Mouse (Mus musculus): ENCODE data around the gene Csf2ra.
"Not testable (repeated sequence)": the region's sequence is repeated elsewhere in the genome, so short reads cannot be mapped to it uniquely, and the experiment has no call there.

Gene Csf2ra

DNA sequence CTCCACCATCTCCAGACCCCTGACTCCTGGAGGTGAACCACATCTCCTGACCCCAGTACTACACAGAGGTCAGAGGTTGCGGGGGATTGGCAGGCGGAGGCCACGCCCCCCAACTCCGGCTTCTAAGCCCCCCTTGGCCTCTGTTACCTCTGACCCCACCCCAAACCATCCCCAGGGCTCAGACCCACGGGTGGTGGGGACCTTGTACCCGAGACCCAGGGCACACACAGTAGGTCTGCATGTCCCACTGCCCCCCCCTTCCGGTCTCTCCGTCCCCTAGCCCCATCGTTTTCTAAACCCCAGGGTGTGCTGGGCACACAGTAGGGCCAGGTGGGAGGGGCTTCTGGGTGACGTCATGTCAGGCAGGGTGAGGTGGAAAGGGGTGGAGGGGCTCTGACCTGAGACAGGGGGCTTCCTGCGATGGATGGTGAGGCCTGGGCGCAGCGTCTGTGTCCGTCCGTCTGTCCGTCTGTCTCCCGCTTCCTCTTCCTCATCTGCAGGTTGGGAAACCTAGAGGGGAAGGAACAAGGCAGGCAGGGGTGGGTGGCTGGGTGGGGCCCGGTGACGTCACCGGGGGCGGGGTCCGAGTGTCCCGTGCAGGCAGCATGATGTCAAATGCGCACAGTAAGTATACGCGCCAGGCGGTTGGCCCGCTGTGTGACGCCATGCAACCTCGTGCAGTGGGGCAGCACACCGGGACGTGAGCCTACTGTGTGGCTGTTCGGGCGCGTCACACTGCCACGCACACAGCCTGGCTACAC is at the start of gene Csf2ra:
Gene Csf2ra (minus strand): TSS at position 489 of the 761 bp plus-strand sequence.
- peak; percentile 26 for DNase-seq (ENCODE audit: low read depth)

DNA sequence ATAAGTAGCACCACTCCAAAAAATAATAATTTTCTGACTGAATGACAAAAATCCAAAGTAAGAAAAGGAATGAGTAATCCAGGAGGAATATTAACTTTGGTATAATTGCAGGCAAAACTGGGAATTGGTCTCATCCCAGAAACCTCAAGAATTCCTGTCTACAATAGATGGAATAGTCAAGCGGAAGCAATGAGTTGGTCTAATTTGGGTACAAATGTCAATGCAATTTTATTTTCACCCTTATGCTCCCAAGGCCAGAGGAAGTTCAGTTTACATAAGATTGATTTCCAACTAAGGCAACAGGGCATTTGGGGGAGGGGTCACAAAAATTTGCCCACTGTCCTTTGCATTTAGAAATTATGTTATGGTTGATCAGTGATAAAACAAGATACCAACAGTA is 47.2 kb upstream of the Csf2ra start:
- DNase-seq (ENCODE audit: low read depth): no peak

DNA sequence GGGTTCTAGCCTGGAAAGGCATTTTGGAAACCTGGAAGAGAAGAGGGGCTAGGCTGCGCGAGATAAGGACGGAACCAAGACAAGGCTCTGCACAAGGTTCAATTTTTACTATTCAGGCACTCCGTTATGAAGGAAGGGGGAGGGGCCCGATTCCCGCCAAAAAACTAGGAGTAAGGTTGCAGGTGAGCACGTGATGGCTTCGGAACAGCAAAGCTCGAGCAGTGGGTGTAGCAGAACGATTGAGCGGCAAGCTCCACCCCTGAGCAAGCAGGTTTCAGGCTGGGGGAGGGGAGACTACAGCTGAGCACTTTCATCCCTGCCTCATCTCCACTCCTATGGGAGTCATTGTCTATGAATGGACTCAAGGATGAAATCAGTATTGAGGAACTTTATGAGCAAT is 40.9 kb upstream of the Csf2ra start:
- DNase-seq (ENCODE audit: low read depth): not testable (repeated sequence)

DNA sequence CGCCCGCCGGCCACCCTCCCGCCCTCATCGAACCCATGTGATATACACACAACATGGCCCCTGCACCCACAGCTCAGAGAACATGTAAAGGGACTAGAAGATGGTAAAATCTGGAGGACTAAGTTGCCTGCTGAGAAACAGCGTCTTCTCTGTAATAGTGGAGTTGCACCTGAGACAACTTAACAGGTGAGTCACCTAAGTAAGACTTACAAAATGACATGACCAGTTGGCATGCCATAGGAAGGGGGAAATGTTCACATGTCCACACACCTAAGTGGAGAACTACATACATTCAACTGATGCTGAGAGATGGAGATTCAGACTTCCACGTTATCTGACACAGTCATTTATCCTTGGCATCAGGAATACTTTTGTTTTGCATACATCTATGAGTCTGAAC is 38.9 kb upstream of the Csf2ra start:
- peak; percentile 43 for DNase-seq (ENCODE audit: low read depth)

DNA sequence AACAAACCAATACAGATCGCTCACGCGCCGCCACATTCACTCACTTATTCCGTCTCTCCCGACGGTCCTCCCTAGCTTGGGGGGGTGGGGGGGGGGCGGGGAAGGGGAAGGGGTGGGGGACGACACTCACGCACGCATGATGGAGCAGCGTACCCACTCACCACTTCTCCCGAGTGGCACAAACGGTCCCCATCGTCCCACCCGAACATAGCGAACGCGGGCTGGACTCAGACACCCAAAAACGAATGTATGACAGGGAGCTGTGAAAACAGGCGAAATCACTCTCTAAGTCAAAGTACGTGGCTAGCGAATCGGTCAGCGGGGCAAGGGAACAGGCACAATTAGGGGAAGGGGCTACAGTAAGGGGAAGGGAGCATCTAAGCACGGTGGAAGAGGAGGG is 38.4 kb upstream of the Csf2ra start:
- DNase-seq (ENCODE audit: low read depth): peak; percentile 100

DNA sequence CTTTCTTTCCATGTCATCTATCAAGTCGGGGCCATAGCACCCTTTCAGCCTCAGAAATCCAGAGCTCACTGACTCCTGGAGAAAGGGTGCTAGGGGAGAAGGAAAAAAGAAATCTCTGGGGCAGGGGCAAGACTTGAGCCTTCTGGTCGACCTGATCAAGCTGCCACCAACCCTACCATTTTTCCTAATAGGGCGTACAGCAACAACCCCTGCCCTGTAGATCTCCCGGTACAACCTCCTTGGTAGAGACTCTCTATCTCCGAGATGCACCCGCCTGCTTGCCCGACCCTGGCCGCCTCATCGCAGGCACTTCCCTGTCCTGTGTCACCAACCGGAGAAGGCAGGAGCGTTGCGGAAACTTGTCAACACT is 38.0 kb upstream of the Csf2ra start:
- DNase-seq (ENCODE audit: low read depth): peak; percentile 74

DNA sequence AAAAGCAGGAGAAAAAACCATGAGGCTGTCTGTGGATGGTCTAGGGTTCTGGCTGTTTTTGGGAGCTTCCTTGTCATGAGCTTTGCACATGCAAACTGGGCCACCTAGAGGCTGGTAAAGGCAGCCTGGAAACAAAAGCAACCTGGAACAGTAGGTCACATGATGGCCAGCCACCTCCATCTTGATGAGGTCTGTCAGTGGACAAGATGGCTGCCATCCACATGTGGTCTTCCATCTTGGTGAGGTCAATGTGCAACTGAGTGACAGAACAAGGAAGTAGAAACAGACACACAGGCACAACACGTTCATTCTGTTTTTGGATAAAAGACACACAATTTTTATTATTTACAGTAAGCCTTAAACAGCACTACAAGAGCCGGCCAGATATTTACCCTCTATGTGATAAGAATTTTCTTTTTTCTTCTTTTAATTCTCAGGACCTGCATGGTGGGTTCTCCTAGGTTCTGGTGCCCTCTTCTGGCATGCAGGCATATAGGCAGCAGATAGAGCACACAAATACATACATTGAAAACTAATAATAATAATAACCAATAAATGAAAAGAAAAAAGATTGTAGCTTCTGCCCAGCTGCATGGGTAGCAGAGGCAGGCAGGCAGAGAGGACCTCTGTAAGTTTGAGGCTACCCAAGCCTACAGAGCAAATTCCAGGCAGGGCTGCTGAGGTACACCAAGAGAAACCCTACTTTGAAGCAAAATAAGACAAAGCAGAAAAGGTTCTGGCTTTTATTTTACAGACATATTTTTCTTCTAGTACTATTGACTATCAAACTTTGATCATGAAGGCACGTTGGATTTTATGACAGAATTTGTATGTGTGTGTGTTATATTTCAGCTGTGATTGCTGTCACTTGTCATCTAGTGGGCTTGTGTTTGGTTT is 37.4 kb upstream of the Csf2ra start:
- peak; percentile 88 for DNase-seq (ENCODE audit: low read depth)

DNA sequence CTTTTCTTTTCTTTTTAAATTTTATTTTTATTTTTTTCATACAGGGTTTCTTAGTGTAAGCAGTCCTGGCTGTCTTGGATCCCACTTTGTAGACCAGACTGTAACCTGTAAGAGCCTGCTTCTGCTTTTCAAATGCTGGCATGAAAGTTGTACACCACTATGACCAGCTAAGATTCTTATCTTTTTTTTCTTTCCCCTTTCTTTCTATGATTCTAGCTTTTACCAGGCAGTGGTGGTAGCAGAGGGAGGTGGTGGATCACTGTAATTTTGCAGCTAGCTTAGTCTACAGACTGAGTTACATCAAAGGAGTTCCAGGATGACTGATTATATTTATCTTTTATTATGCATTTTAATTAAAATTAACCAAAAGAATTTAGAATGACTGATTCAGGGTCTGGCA is 36.7 kb upstream of the Csf2ra start:
- no peak for DNase-seq (ENCODE audit: low read depth)

DNA sequence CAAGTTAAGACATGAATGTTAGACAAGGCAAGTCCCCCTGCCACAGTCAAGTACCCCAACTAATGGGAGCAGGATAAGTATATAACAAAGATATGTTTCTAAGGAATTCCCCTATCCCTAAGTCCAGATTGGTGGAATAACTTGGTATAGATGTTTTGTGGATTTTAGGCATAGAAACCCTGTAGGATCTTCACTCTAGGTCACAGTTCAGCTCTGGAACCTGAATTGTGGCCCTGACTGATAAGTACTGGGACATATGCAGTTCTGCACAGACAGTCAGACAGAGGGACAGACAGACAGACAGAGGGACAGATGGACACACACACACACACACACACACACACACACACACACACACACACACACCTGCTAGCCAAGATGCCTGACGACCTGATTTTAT is 36.0 kb upstream of the Csf2ra start:
- DNase-seq (ENCODE audit: low read depth): peak; percentile 63

DNA sequence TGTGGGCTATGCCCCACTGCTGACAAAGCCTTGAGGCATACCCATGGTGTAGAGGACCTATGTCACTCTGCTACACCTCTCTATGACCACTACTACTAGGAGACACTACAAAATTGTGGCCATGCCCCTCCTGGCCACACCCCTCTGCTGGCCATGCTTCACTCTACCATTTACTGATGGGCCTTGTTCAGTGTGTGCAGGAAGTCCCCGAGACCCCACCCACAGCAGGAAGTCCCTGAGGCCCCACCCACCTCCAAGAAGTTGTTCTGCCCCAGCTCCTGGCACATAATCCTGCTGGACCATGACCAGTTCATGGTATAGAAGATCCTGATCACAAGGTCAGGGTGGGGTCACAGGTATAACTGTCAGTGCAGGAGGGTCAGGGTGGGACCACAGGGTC is 33.0 kb upstream of the Csf2ra start:
- no peak for DNase-seq (ENCODE audit: low read depth)

DNA sequence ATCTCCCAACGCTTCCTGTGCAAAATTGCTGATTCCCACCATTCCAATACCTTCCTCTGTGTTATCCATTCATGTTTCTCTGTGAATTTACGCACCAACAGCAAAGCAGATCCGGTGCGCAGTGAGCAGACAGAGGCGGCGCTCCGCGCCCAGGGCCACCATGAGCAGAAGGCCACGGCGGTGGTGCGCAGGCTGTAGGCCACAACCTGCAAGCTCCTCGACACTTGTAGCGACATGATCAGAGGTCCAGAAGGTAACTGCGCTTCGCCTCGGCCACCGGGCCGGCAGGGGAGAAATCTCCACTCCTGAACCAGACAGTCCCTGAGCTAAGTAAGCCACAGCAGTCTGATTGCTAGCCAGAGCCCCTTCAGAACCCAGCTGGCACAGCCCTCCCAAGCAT is 29.5 kb upstream of the Csf2ra start:
- no peak for DNase-seq (ENCODE audit: low read depth)

DNA sequence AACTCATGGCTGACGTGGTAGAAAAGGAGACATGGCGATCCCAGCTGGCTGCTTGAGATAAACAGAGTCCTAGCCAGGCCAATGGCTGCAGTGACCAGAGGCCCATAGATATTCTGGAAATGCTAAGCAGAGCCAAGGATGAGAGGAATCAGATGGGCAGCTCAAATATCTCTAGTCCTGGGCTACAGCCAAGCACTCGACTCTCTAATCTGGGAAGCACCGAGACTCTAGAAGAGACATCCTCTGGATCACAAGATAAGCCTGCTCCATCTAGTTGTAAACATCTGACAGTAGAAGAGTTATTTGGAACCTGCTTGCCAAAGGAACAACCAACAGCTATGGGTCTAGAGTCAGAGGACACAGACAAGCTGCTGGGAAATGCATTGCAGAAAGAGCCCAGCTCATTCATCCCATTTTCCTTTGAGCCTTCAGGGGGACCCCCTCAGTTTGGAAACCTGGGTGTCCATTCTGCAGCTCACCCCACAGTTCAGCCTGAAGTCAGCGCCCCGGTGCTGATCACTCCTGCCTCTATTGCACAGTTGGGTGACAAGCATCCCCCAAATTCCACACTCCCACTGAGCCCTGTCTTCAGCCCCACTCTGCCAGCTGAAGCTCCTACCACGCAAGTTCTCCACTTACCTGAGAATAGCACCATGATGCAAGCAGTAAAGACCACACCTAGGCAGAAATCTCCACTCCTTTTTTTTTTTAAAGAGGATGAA is 28.1 kb upstream of the Csf2ra start:
- DNase-seq (ENCODE audit: low read depth): no peak

DNA sequence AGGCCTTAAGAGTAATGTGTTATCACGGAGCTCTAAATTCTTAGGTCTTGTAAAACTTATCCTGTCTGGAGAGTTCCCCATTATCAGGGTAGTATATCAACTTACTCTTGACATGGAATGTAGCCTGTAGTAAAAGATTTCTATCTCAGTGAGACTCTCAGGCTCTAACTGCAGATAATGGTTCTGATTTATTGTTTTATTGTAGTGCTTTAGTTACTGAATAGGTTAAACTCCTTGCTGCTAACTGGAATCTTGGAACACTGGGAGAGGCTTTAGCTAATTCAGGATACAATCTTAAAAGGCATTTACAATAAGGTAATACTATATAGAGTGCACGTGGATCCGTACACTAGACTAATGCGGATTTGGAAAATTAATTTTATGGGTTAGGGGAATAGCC is 19.1 kb upstream of the Csf2ra start:
- not testable (repeated sequence) for DNase-seq (ENCODE audit: low read depth)

DNA sequence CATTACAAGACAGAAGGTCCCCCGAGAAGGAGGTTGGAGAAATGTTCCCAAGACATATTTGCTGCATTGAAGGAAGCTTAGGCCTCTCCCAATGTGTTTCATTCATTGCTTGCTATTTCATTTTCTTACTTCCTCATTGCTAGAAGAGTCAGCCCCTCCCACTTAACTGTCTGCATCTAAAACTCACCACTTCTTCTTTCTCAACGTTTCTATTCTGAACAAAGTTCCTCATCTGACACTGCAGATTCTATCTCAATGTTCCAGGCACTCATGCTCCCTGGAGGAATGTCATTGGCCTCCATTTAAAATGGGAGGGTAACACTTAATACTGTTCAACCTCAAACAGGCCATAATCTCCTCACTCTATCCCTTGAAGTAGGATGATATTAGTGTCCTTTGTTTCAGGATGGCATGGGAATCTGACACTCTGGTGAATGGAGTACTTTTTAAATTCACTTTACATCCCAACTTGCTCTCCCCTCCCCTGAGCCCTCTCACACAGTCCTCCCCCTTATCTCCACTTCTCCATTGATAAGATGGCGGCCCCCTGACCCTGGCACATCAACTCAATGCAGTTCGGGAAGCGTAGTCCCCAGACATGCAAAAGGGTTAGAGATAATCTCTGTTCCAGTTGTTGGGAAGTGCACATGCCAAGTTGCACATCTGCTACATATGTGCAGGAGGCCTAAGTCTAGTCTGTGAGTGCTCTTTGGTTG is 16.6 kb upstream of the Csf2ra start:
- no peak for DNase-seq (ENCODE audit: low read depth)

DNA sequence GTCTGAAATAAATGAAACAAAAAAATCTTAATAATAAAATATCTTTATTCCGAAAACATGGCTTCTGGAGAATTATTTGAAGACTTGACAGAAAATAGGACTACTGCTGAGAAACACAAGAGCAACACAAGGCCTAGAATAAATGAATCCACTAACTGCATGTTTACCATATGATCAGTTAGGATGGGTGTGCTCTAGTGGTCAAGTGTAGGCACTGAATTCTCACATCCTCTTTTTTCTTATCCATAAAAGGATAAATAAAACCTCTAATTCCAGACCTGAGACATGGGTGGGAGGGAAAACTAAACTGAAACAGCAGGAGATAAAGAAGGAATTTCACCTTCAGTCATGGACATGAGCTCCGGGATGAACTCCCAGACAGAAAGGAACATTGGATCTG is 9.7 kb upstream of the Csf2ra start:
- no peak for DNase-seq (ENCODE audit: low read depth)

DNA sequence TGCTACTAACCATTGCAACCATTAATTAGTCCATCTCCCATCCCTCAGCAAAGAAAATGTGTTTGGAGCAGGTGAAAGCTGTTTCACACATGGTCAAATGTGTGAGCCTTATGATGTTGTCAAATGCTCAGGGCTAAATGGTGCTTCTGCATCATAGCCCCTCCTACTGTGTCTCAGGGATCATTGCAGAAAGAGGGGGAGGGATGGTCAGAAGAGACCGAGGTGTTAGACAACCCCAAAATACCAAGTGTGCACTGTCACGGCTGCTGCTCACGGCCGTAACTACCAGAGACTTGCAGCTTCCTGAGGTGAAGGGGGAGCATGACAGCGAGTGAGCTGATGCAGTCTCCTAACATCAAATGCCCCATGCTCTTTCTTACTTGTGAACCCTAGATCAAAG is 6.3 kb upstream of the Csf2ra start:
- DNase-seq (ENCODE audit: low read depth): no peak

DNA sequence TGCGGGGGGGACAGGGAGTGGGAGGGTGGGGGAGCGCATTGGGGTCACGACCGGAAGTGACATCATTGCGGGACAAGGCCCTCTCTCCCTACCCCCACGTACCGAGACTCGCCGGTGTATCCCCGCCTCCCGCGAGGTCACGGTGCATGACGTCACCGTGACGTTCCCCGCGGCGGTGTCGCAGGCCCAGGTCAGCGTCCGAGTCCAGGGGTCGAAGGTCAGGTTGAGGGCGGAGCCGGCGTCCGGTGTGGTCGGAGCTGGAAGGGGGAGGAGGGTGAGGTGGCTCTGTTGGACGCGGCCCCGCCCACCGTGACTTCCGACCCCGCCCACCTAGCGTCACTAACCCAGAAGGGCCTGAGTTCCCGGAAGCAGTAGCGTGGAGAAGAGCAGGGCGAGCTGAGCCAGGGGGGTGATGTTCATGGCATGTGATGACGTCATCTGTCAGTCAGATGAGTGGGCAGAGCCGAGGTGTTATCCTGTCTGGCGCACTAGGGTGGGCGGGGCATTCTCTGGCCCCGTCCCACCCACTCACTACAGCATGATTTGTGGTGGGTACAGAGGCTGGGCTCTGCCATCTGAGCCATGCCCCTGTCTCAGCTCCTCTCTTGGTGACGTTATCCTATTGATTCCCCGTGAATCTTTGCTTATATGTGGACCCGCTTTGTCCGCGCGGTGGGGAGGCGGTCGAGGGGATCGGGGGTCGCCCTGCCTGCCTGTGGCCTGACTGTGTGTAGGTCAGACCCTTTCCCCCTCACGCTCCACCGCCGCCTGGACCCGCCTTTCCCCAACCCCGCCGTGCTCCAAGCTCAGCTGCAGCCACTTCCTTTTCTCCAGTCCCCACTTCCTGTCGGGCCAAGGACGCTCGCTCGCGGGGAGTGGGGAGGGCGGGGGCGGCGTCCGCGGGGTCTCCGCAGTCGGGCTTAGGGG is 1.0 kb downstream of the Csf2ra start:
- DNase-seq (ENCODE audit: low read depth): peak; percentile 94

DNA sequence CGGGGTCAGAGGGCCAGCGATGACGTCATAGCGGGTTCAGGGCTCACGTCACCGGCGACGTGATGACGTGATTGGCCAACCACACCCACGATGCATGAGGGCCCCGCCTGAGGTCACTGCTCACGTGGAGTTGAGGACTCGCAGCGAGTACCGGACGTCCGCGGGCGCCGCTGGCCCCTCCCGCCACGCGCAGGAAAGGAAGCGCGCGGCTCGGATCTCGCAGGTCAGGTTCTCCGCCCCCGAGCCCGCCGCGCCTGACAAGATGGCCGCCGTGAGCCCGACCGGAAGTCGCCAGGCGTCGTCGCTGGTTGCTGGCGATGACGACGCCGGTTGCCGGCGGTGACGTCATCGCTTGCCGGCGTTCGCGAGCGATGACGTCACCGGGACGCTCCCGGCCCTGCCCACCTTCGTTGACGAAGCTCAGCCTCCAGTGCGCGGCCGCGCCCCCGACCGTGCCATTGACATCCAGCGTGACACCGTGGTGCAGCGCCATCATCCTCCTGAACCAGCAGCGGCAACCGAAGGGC is 1.8 kb downstream of the Csf2ra start:
- peak; percentile 90 for DNase-seq (ENCODE audit: low read depth)

DNA sequence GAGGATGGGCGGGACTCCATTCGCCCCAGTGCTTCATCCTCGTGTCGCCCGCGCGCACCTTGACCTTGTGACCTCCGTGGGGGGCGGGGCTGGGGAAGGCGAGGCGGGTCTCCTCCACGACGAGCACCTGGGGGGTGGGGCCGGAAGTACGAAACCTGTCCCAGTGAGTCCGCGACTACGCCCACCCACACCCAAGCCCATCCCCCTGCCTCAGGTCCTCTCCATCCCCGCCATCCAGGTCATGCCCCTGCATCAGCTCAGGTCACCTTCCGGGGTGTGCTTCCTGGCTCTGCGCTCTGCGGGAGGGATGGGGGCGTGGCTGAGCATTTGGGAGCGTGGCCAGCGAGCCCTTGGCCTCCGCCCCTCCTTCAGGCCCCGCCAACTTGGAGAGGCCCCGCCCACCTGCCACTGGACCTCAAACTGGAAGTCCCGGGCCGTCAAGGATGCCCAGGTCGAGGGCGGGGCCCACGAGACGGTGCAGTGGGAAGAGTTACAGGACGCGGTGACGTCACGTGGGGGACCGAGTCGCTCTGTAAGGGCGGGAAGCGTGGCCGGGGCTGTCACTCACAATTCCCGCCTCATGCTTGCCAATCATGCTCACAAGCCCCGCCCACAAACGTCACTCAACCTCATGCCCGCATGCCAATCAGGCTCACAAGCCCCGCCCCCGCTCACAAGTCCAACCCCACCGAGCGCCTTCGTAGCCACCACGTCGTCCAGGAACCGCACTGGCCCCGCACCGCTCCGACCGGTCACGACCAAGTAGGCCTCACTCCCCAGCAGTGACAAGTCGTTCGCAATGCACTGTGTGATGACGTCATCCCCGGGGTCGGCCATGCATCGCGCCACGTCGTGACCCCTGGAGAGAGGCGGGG is 2.5 kb downstream of the Csf2ra start:
- peak; percentile 78 for DNase-seq (ENCODE audit: low read depth)

Data from induced T-regulatory cell, adult 2 months (primary cell).